Mouse (Mus musculus): Measurements from ENCODE around the gene Trpm7.
"Not testable (repeated sequence)": the region's sequence is repeated elsewhere in the genome, so short reads cannot be mapped to it uniquely, and the experiment has no call there.

The Trpm7 gene

DNA sequence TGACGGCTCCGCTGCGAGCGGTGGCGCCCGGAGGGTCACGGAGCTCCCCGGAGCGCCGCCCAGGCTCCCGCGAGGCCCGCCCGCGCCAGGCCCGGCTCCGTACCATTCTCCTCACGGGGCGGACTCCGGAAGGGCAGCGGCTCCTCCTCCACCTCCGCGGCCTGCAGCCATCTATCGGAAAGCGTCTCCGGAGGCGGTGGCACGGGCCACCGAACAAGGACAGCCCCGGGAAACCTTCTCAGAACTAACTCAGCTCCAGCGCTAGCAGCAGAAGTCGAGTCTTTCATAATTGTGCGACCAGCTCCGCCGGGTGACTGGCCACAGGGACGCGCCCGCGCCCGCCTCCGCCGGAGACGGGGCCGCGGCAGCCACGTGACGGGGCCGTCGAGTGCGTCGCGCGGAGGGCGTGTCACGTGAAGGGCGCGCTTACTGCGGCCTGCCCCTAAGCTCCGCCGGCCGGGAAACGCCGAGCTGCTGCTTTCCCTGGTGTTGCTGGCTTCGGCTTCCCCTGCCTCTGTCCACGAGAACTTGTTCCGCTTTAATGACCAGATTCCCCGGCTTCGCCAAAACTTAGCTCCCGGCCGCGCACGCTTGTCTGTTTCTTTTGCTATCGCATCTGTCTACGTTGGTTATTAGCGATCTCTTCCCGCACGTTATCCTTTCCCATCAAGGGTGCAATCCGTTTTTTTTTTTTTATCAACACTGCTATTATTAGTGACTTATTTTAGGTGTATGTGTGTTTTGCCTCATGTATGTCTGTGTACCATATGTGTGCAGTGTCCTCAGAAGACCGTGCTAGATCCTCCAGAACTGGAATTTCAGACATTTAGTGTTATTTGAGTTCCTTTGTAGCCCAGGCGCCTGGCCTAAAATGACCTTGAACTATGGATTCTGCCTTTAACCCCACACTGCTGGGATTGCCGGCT lies at the start of gene Trpm7:
TSS of gene Trpm7 (minus strand) at position 360 of the 926 bp plus-strand sequence.
- DNase-seq (ENCODE audit: low read depth), result peak; percentile 76

DNA sequence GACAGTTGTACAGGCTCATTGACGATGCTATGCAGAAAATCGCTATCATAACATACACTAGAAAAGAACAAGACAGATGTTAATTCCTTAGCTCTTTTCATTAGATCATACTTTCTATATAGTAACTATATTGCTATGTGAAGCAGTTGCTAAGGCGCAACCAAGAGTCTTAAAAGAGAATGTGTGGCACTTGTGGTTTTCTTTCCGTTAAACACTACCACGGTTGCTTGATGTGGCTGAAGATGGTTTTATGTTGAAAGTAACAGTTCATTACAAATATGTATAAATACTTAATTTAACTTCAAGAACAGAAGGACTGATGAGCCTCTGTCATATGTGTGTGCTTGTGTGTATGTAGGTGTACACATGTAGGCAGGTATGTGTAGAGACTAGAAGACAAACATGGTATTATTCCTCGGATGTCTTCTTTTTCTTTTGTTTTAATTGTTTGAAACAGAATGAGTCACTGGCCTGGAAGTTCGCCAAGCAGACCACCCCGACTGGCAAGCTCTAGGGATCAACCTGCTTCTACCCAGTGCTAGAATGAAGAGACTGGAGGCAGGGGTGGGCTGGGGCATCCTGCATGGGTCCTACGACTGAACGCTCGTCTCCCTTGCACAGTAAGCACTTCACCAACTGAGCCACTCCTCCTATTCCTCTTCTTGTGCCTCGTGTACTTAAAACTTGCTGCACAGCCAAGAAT lies 44.5 kb upstream of the Trpm7 start:
- no peak for DNase-seq (ENCODE audit: low read depth)

DNA sequence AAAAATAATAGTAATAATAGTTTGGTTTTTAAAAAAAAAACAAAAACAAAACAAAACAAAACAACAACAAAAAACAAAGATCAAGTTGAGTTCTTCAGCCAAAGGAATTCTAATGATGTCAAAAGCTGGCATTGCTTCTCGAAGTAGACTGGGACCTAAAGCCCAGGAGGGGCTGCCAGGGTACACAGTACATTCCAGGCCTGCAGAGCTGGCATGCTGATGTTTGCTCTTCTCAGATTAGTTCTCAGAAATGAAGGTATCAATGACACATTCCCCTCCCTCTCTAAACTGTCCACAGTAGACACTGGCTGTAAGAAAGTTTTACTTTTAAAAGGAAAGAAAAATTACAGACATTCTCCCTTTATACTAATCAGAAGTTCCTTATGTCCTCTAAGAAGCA lies 40.2 kb upstream of the Trpm7 start:
- no peak for DNase-seq (ENCODE audit: low read depth)

DNA sequence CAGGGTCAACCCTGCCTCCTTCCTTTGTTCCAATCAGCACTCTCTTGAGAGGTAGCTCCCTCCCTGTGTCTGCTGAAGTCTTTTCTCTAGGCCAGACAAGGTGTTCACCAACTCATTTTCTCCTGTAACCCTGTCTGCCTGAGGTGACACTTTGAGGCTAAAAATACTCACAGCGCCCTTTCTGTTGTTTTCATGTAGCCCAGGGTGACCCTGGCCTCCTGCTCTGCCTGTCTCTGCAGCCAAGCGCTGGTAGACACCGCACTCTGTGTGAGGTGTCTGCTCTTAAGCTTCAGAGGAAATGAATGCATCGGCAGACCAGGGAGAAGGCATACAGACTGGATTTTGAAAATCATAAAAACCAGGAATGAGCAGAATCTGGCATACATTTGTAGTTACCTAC lies 38.1 kb upstream of the Trpm7 start:
- no peak for DNase-seq (ENCODE audit: low read depth)

DNA sequence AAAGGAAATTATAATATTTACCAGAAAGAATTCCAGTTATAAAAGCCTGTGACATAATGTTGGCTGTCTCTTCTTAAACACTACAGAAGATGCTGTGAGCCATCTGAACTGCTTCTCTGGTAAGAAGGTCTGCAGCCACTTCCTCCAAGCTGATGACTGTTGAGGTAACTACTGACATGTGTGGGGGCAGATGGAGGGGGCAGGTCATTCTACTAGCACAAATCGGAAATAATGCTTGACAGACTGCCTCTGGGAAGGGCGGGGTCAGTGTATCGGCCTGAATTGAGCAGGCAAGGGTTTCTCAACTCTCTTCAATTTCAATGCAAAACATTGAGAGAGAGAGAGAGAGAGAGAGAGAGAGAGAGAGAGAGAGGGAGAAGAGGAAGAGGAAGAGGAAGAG lies 28.1 kb upstream of the Trpm7 start:
- DNase-seq (ENCODE audit: low read depth), result no peak

DNA sequence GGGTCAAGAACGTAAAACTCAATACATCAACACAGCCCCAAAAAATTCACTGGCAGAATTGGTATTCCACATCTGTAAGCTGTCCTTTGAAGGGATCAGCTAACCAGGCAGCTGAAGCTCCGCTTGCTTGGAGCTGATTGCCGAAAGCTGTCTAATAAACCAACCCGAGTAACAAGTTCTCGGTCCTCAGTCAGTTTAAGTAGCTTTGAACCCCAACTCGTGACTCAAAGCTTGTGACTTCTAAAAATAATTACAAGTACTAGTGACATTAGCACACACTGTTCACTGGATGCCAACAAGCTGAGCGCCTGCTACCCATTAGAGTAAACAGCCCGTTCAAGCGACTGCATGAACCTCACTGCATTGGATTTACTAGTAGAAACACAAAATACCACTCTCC lies 21.5 kb upstream of the Trpm7 start:
- no peak for DNase-seq (ENCODE audit: low read depth)

DNA sequence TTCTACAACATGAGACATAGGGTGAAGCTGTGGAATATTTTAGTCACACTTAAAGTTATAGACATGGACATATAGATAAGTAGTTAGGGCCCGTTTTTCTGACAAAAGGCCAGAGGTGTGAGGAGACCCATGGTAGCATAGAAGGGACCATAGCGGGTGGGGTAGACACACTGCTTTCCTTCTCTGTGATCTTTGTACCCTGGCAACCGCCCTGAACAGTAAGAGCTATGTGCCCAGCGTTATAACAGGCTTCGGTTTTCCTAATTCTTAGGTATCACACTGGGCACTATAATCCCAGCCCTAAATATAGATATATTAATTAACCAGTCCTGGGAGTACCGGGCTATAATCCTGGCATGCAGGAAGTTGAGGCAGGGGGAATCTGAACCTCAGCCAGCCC lies 20.9 kb upstream of the Trpm7 start:
- no peak for DNase-seq (ENCODE audit: low read depth)

DNA sequence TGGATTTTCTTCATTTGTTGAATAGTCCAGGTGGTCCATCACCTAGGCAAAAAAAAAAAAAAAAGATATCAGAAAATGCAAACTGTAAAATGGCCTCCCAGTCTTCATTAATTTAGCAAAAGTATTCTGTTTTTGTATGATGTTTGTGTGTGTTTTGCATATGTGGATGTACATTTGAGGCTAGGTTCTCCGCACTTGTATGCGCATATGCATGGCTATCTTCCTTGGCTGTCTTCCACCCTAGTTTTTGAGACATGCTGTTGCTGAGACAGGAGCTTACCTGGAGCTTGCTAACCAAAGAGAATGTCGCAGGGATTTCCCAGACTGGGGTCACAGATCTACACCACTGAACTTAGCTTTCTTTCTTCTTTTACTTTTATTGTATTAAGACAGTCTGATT lies 18.2 kb upstream of the Trpm7 start:
- no peak for DNase-seq (ENCODE audit: low read depth)

DNA sequence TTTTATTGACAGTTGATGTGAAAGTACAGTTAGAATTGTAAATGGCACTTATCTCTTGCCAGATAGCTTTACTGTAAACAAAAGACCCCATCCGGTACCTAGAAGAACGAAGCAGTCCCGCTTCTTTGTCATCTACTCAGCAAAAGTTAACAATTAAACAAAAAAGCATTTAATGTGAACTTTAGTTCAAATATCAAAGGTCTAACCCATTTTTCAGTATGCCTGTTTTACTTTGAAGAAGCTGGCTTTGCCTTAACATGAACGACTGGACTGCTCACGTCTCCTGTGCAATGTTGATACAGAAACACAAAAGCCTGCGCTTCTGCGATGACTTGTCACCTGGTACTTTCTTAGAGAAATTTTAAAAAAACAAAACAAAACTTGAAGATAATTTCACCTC lies 16.3 kb upstream of the Trpm7 start:
- DNase-seq (ENCODE audit: low read depth), result no peak

DNA sequence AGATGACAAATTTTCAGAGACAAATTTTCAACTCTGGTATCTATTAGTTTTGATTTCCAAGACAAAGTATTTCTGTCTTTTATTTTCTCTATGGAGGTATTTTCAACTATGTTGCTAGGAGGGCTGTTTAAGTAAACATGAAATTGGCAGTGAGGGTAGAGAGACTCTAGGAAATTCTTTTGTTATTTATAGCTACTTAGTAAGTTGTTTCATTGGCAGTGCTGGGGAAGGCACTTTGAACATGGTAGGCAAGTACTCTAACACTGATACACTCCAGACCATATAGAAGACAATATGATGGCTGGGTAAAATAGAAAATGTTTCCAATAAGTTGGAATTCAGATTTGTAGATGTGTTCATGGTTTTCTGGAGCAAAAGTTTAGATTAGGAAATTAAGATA lies 15.7 kb upstream of the Trpm7 start:
- DNase-seq (ENCODE audit: low read depth), result no peak

DNA sequence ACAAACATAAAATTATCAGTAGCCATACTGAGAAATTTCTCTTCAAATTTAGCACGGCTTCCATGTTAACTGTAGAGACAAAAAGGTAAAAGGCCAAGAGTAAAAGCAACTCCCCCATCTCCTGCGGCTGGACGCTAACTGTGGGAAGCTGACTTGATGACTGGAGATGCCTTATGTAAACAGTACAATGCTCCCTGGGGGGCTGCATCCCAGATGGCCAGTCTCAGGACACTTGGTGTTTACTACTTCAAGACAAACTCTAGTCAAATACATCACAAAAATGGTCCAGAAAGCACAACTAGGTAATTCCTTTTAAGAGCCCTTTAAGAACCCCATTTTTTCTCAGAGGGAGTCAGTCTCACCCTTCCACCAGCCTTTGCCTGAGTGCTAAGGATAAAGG lies 11.1 kb upstream of the Trpm7 start:
- no peak for DNase-seq (ENCODE audit: low read depth)

DNA sequence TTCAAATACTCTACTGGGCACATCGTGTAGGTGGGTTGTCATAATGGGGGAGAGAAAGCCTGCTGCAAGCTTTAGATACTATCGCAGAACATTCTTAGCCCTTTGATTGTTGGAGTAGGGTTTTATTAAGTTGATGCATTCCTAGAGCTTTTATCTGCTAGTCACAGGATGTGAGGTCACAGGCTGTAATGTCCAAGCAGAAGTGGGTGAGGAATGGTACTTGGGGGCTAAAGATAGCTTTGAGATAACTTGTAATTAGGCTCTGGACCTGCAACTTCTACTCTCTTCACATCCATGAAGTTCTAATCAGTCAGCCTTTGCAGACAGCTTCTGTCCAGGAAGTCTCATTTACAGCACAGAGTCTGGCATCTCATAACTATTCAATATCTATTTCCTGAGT lies 9.8 kb upstream of the Trpm7 start:
- no peak for DNase-seq (ENCODE audit: low read depth)

DNA sequence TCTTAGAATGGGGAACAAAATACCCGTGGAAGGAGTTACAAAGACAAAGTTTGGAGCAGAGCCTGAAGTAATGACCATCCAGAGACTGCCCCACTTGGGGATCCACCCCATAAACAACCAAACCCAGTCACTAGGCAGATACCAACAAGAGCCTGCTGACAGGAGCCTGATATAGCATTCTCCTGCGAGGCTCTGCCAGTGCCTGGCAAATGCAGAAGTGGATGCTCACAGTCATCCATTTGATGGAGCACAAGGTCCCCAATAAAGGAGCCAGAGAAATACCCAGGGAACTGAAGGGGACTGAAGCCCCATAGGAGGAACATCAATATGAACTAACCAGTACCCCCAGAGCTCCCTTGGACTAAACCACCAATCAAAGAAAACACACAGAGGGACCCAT lies 6.7 kb upstream of the Trpm7 start:
- DNase-seq (ENCODE audit: low read depth), result not testable (repeated sequence)

DNA sequence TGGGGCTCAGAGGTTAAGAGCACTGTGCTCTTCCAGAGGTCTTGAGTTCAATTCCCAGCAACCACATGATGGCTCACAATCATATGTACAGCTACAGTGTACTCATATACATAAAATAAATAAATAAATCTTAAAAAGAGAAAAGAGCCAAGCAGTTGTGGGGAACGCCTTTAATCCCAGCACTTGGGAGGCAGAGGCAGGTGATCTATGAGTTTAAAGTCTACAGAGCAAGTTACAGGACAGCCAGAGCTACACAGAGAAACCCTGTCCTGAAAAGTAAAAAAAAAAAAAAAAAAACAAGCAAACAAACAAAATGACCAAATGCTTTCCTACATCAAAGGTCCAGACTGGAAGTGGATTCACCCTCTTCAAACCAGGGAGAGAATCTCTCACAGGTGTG lies 2.0 kb upstream of the Trpm7 start:
- DNase-seq (ENCODE audit: low read depth), result no peak

DNA sequence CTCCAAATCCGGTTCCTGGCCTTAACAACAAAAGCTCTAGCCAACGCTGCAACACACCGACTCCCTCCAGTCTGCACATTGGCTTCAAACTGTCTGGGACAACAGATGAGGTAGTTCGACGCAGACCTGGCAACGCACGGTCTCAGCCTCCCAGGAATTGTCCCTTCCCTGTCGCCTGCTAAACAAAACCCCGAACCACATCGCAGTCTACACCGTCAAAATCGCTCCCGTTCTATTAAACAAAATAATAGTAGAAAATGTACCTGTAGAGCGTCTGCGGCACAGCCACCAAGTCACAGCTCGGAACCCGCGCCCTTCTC lies 554 bp downstream of the Trpm7 start:
- DNase-seq (ENCODE audit: low read depth), result no peak

DNA sequence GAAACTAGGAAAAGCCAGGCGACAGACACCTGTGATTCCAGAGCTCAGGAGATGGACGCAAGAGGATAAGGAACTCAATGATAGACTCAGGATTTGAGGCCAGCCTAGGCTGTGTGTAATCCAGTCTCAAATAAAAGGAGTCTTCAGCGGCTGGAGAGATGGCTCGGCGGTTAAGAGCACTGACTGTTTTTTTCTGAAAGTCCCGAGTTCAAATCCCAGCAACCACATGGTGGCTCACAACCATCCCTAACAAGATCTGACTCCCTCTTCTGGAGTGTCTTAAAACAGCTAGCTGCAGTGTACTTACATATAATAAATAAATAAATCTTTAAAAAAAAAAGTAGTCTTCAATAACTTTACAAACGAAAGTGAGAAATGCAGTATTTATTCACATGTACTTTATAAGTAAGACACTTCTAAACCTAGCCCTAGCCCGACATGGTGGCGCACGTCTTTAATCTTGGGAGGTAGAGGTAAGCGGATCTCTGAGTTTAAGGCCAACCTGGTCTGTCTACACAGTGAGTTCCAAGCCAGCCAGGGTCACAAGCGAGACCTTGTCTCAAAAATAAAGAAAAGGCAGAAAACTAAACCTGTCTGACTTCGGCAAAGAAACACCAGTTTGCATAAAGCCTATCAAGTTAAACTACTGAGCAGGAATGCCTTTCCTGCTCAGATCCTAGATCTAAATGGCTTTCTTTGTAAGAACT lies 1.1 kb downstream of the Trpm7 start:
- DNase-seq (ENCODE audit: low read depth), result no peak

DNA sequence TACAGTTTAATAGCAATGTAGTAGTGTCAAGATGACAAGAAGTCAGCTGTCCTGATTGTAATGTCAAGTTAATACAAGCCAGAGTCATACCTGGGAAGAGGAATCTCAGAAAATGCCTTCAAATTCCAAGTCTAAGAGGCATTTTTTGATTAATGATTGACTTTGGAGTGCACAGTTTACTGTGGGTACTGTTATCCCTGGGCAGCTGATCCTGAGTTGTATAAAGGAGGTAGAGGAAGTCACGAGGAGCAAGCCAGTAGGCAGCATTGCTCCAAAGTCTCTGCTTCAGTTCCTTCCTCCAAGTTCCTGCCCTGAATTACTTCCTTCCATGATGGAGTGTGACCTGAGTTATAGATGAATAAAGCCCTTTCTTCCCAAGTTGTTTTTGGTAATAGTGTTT lies 9.7 kb downstream of the Trpm7 start:
- DNase-seq (ENCODE audit: low read depth), result no peak

DNA sequence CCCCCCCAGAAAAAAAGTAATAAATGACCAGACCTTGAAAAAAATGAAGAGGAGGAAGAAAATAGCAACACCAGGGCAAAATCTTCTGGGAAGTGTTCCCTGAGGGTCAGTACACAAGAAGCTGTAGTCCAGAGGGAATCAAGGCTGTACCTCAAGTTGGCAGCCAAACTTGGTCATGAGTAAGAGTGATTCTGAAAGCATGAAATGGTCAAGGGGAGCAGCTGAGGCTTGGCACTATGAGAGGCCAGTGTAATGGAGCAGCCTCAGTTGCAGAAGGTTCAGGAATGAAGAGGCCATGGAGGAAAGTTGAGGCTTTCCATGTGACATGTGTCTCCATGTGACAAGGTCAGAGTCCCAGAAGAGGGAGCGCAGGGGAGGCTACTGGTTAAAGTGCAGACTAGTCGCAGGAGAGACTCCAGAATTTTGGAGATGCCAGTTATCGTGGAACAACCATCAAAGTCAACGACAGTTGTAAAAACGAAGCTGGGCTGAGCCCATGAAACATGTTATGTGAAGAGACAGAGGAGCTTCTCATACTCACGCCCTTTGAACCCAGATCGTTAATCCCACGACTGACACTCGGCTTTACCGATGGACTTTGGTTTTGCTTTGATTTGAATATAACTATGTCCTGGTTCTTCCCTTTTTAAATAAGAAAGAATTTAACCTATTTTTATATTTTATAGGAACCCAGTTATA lies 10.4 kb downstream of the Trpm7 start:
- DNase-seq (ENCODE audit: low read depth), result no peak

DNA sequence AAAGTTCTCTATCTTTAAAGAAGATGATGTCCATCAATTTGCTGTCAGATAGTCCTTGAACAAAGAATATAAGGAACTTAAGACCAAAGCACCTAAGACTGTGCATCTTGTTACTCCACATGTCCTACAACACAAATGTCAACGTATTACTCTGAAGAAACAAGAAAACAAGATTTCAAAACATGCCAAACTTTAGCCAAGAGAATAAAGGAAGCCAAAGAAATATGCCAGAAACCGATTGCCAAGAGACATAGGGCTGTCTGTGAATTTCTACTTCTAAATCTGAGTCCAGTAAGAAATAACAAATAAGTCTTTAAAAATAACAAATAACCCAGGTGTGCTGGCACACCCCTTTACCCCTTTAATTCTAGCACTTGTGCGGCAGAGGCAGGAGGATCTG lies 11.0 kb downstream of the Trpm7 start:
- no peak for DNase-seq (ENCODE audit: low read depth)

DNA sequence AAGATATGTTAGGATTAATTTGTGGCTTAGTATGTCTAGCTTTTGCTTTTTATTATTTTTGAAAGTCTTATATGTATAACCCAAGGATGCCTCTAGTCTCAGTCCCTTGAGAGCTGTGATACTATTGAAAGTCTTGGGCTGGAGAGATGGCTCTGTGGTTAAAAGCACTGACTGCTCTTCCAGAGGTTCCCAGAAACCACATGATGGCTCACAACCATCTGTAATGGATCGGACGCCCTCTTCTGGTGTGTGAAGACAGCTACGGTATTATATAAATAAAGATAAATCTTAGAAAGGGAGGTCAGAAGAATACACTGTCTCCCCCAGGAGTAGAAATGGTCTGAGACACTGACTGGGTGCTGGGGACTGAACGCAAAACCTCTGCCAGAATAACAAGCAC lies 31.3 kb downstream of the Trpm7 start:
- no peak for DNase-seq (ENCODE audit: low read depth)

DNA sequence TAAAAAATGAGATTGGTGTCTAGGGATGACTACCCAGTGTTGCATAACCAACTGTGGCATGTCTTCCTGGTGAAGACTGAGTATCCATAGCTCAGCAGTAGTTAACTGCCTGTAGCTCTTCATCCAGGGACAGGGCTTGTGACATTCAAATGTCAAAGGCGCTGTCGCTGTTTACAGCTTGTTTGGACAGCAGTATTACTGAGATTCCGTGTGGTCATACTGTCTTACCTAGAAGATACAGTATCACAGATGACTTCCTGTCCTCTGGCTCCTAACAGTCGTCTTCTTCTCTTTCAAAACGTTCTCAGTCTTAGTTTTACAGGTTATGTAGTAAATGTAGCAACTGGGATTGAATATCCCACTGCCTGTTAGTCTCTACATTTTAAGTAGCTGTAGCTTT lies 37.2 kb downstream of the Trpm7 start:
- DNase-seq (ENCODE audit: low read depth), result no peak

DNA sequence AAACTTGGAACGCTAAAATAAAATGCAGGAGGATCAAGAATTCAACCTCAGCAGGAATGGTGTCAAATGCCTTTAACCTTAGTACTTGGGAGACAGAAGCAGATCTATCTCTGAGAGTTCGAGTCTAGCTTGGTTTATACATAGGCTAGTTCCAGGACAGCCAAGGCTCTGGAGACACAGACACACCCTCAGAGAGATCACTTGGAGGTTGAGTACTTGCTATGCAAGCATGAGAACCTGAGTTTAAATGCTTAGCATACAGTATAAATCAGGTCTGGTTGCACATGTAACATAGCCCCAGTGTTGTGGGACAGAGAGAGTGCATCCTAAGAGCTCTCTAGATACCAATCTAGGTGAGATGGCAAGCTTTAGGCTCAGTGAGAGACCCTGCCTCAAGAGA lies 58.6 kb downstream of the Trpm7 start:
- DNase-seq (ENCODE audit: low read depth), result no peak
